Mouse (Mus musculus) midbrain, embryonic 16.5 days (tissue): ENCODE measurements around the gene Man2b2. TPM values are rescaled to one million over a fixed set of nuclear protein-coding genes. Genes with fewer than 3 reads are reported as not detected.
"Not testable (repeated sequence)": the region's sequence is repeated elsewhere in the genome, so short reads cannot be mapped to it uniquely, and the experiment has no call there.

ENCODE experiments used
- ATAC-seq: fragments of 200-750 bp; cut with Nextera tagmentation; 2 replicates; pipeline ENCODE4 v1.8.0; 2017; ENCODE audit warnings: moderate TSS enrichment
- H3K27ac ChIP-seq: fragments of 300-500 bp; sonication (generic); 2 replicates; pipeline ENCODE4 v1.5.1; 2014; ENCODE audit warnings: mild to moderate bottlenecking, low read length, mixed read lengths
- H3K27me3 ChIP-seq: fragments of 300-500 bp; sonication (generic); 2 replicates; pipeline ENCODE4 v1.6.1; 2014; ENCODE audit warnings: low read depth, low read length, mixed read lengths; ENCODE audit not compliant: control insufficient read depth, insufficient read depth
- H3K36me3 ChIP-seq: fragments of 300-500 bp; sonication (generic); 2 replicates; pipeline ENCODE4 v1.6.1; 2014; ENCODE audit warnings: mild to moderate bottlenecking, low read length, moderate library complexity, mixed read lengths; ENCODE audit not compliant: control insufficient read depth, insufficient read depth
- H3K4me1 ChIP-seq: fragments of 300-500 bp; sonication (generic); 2 replicates; pipeline ENCODE4 v1.6.1; 2014; ENCODE audit warnings: mild to moderate bottlenecking, low read length, mixed read lengths; ENCODE audit not compliant: control insufficient read depth, insufficient read depth
- H3K4me2 ChIP-seq: fragments of 300-500 bp; sonication (generic); 2 replicates; pipeline ENCODE4 v1.6.1; 2014; ENCODE audit warnings: mild to moderate bottlenecking, low read length, mixed read lengths
- H3K4me3 ChIP-seq: fragments of 300-500 bp; sonication (generic); 2 replicates; pipeline ENCODE4 v1.5.1; 2014; ENCODE audit warnings: low read depth, mild to moderate bottlenecking, low read length, moderate library complexity, mixed read lengths
- H3K9ac ChIP-seq: fragments of 300-500 bp; sonication (generic); 2 replicates; pipeline ENCODE4 v1.6.1; 2014; ENCODE audit warnings: low read depth, low read length, mixed read lengths
- H3K9me3 ChIP-seq: fragments of 300-500 bp; sonication (generic); replicated peaks from 2 replicates; pipeline ENCODE4 v1.6.1; 2014; ENCODE audit warnings: mild to moderate bottlenecking, low read length, mixed read lengths; ENCODE audit not compliant: control insufficient read depth, poor library complexity, severe bottlenecking
- WGBS: fragments of 180-500 bp; shearing (Covaris S2); extraction: QIAGEN DNeasy Blood & Tissue Kit; methylation state at CpG from one replicate; pipeline ENCODE4 v1.1.7; 2014; 5-methylcytosine and 5-hydroxymethylcytosine counted together
- polyA plus RNA-seq: library from polyadenylated mRNA; unstranded; fragments of >200 nt; fragmentation: Nextera tagmentation; extraction: Ambion mirVana; gene quantifications from 2 replicates; pipeline ENCODE4 v1.2.1, GENCODE M21; 2015

Man2b2 gene
- polyA plus RNA-seq, 1 experiment from 2014 or later = 11.5 TPM

- WGBS = 94% methylated on average over 5 of the region's 5 CpGs
- no peak for ATAC-seq
- no peak overlapping the region for H3K4me3 ChIP-seq
- no peak overlapping the region for H3K27ac ChIP-seq
- H3K4me1 ChIP-seq = no peaks in the 10 kb centered on the region
- no peaks in the 10 kb centered on the region for H3K9me3 ChIP-seq
- no peak overlapping the region for H3K9ac ChIP-seq
- no peaks in the 10 kb centered on the region for H3K27me3 ChIP-seq
- peaks cover 5% of the 10 kb centered on the region; the same call in 1 of the 2 replicates for H3K36me3 ChIP-seq
- no peak overlapping the region for H3K4me2 ChIP-seq
Measured at GRCm38 (mm10) chr5:36819742-36820141, 10.7 kb downstream of the Man2b2 start.

- Histone ChIP-seq H3K4me1 (no peaks in the 10 kb centered on the region), H3K4me2 (no peak overlapping the region), H3K9ac (no peak overlapping the region), H3K4me3 (no peak overlapping the region), H3K27ac (no peak overlapping the region), H3K27me3 (no peaks in the 10 kb centered on the region), H3K36me3 (no peaks in the 10 kb centered on the region), H3K9me3 (no peaks in the 10 kb centered on the region)
- ATAC-seq = no peak
- WGBS = 68% methylated on average over 3 of the region's 3 CpGs
Measured at GRCm38 (mm10) chr5:36817738-36818137, 12.7 kb downstream of the Man2b2 start.

- 77% methylated on average over 6 of the region's 6 CpGs for WGBS
- no peak overlapping the region for H3K27ac ChIP-seq
- no peaks in the 10 kb centered on the region for H3K27me3 ChIP-seq
- no peaks in the 10 kb centered on the region for H3K9me3 ChIP-seq
- no peak overlapping the region for H3K9ac ChIP-seq
- ATAC-seq = no peak
- H3K36me3 ChIP-seq = no peaks in the 10 kb centered on the region
- no peaks in the 10 kb centered on the region for H3K4me1 ChIP-seq
- no peak overlapping the region for H3K4me2 ChIP-seq
- H3K4me3 ChIP-seq = no peak overlapping the region
Measured at GRCm38 (mm10) chr5:36814554-36814953, 15.9 kb downstream of the Man2b2 start.

- no peak overlapping the region for H3K4me3 ChIP-seq
- no peak overlapping the region for H3K4me2 ChIP-seq
- no peak overlapping the region for H3K9ac ChIP-seq
- H3K36me3 ChIP-seq = no peaks in the 10 kb centered on the region
- H3K9me3 ChIP-seq = no peaks in the 10 kb centered on the region
- no peaks in the 10 kb centered on the region for H3K4me1 ChIP-seq
- H3K27me3 ChIP-seq = no peaks in the 10 kb centered on the region
- ATAC-seq = peak; percentile 55
- 25% methylated on average over 3 of the region's 3 CpGs for WGBS
- H3K27ac ChIP-seq = no peak overlapping the region
Measured at GRCm38 (mm10) chr5:36811413-36811812, 19.0 kb downstream of the Man2b2 start.

- Histone ChIP-seq H3K9ac (no peak overlapping the region), H3K27me3 (no peaks in the 10 kb centered on the region), H3K36me3 (no peaks in the 10 kb centered on the region), H3K4me3 (no peak overlapping the region), H3K4me2 (no peak overlapping the region), H3K4me1 (no peaks in the 10 kb centered on the region), H3K27ac (no peak overlapping the region), H3K9me3 (no peaks in the 10 kb centered on the region)
- 88% methylated on average over 3 of the region's 3 CpGs for WGBS
- peak; percentile 37; the same call in 1 of the 2 replicates for ATAC-seq
Measured at GRCm38 (mm10) chr5:36810634-36811033, 19.8 kb downstream of the Man2b2 start.

- Histone ChIP-seq H3K36me3 (no peaks in the 10 kb centered on the region), H3K4me1 (no peaks in the 10 kb centered on the region), H3K4me3 (no peak overlapping the region), H3K27me3 (no peaks in the 10 kb centered on the region), H3K4me2 (no peak overlapping the region), H3K27ac (no peak overlapping the region), H3K9me3 (no peaks in the 10 kb centered on the region), H3K9ac (no peak overlapping the region)
- WGBS = 84% methylated on average over 7 of the region's 7 CpGs
- no peak for ATAC-seq
Measured at GRCm38 (mm10) chr5:36809123-36809522, 21.3 kb downstream of the Man2b2 start.

- no peak overlapping the region for H3K9ac ChIP-seq
- no peak overlapping the region for H3K4me2 ChIP-seq
- H3K27me3 ChIP-seq = no peaks in the 10 kb centered on the region
- H3K27ac ChIP-seq = no peak overlapping the region
- no peak overlapping the region for H3K4me3 ChIP-seq
- WGBS = 26% methylated on average over 5 of the region's 5 CpGs
- no peaks in the 10 kb centered on the region for H3K36me3 ChIP-seq
- H3K4me1 ChIP-seq = no peaks in the 10 kb centered on the region
- H3K9me3 ChIP-seq = no peaks in the 10 kb centered on the region
- no peak for ATAC-seq
Measured at GRCm38 (mm10) chr5:36807106-36807505, 23.3 kb downstream of the Man2b2 start.

- H3K4me3 ChIP-seq = peak overlapping the region; percentile 72; the same call in 1 of the 2 replicates
- no peak overlapping the region for H3K27ac ChIP-seq
- peak overlapping the region; percentile 58 for H3K4me2 ChIP-seq
- 52% methylated on average over 8 of the region's 8 CpGs for WGBS
- no peak for ATAC-seq
- peaks cover 7% of the 10 kb centered on the region for H3K4me1 ChIP-seq
- peaks cover 4% of the 10 kb centered on the region; the same call in 1 of the 2 replicates for H3K36me3 ChIP-seq
- H3K27me3 ChIP-seq = no peaks in the 10 kb centered on the region
- H3K9me3 ChIP-seq = no peaks in the 10 kb centered on the region
- no peak overlapping the region for H3K9ac ChIP-seq
Measured at GRCm38 (mm10) chr5:36797291-36797690, 33.2 kb downstream of the Man2b2 start.

GRCm38 (mm10) chr5:36796296-36797014 is 34.0 kb downstream of the Man2b2 start, which contains the start of gene Mrfap1:
Gene Mrfap1, minus strand, starts transcription at chr5:36796772.
- peak within 1 kb of the TSS; percentile 72 for H3K4me3 ChIP-seq
- H3K4me1 ChIP-seq, H3K27me3 ChIP-seq, H3K9me3 ChIP-seq, H3K36me3 ChIP-seq: not testable (repeated sequence)
- peak within 1 kb of the TSS; percentile 94 for H3K27ac ChIP-seq
- 0% methylated on average over 79 of the region's 90 CpGs for WGBS
- peak within 1 kb of the TSS; percentile 59 for H3K4me2 ChIP-seq
- ATAC-seq = peak; percentile 83
- peak within 1 kb of the TSS; percentile 80 for H3K9ac ChIP-seq
